Mouse (Mus musculus): ENCODE measurements around the gene Ttc39d. TPM values are rescaled to one million over a fixed set of nuclear protein-coding genes. Genes with fewer than 3 reads are reported as not detected.
"Not testable (repeated sequence)": the region's sequence is repeated elsewhere in the genome, so short reads cannot be mapped to it uniquely, and the experiment has no call there.

The Ttc39d gene
- not detected for total RNA-seq (2021)
- long read RNA-seq, experiment 1, result 0 reads
- long read RNA-seq, experiment 2, result 0 reads

DNA sequence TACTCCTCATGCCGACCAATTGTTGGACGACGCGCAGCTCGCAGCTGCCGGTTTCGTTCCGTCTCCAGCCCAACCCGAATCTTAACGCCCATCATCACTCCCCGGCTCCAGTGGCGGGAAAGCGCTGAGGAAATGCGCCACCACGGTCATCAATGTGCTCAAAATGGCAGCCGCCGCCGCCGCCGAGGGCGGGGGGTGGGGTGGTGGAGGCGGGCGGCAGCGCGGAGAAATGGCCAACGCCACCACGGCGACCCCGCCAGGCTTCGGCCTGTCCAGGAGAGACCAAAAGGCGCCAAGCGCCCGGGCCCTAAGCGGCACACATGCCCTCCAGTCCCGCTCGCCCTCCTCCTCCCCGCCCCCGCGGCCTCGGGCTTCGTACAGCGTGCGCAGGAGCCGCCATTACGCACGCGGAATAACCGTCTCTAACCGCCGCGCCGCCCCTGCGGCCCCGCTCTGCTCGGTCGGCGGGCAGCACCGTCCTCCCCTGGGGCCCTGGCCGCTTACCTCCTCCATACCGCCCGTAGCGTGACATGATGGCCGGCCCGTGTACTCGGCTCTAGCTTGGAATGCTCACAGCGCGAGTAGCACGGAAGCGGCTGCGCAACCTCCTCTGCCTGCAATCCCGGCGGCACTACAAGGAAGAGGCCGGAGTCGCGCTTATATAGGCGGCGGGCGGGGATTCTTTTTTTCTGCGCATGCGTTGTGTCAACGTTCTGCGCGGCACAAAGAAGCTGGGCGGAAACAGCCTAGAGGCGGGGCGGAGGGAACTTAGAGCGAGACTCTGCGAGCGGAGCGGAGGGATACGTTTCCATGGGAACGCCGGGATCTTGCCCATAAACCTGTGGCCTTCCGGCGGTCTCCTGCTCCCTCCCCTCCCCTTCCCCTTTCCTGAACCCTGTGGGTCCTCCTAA lies at the start of gene Ttc39d, which contains the start of gene Srsf7:
Gene Ttc39d, plus strand, starts transcription at position 790 of the 911 bp plus-strand sequence.
Gene Srsf7, minus strand, starts transcription at position 637 of the 911 bp plus-strand sequence.
- peak; percentile 99 for DNase-seq

DNA sequence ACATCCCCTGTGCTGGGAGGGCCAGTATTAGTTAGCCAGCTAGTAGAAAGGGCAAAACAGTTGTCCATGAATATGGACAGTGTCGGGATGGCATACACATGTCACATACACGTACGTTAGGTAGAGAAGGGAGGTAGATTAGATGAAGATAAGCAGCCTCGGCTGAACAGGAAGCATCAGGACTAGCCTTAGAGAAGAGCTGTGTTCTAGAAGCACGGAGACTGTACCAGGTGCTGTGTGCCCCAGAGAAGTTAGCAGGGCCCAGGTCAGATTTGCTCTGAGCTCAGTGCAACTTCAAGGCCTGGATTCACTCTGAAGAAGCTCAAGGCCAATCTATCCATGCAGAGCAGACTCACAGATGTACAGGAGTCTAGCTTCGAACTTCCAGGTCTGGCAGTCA lies 49.8 kb upstream of the Ttc39d start:
- no peak for DNase-seq

DNA sequence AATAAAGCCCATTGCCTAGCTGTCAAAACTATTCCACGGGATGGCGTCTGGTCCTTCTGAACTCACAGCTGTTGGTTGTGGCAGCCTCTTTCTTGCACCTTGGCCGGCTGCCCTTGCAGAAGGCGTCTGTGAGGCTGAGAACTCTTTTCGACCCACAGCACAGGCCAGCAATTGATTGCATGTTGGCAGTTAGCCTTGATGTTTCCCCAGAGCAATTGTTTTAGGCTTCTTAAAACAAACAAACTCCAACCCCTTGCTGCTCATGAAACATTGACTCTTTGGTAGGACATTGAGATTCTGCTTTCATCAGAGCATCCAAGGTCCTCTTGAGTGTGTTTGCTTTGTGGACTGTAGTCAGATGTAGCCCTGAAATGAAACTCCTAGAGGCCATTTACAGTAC lies 46.8 kb upstream of the Ttc39d start:
- DNase-seq, result peak; percentile 78

DNA sequence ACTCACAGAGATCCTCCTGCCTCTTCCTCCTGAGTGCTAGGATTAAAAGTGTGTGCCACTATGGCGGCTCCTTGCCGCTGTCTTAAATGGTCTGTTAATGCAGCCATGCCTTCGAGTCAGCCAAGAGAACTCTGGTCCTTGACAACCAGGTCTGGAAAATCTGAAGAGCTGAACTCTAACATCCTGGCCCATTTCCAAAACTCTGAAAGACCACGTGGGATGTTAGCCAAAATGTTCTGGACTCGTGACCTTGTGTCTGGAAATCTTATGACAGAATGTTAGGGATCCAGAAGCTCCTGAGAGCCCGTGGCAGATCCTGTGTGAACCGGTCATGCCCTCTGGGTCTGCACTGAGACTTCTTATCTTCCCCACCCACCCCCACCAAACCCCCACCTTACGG lies 43.3 kb upstream of the Ttc39d start:
- peak; percentile 25 for DNase-seq

DNA sequence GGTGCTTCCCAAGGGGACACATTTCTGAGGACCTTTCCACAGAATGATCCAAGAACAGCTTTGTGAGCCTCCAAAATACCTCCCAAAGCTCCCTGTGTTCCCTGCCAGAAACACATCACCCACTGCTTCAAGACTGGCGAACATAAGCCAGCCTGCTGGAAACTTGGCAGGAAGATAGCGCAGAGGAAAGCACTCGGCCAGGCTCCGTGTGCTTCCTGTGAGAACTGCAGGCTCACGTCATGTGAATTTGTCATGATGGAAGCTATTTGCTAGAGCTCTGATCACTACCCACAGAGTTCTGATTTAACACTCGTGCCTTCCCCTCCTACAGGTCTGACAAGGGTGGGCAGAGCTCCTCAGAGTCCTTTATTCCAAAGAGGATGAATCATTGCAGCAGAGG lies 41.5 kb upstream of the Ttc39d start:
- DNase-seq, result peak; percentile 57

DNA sequence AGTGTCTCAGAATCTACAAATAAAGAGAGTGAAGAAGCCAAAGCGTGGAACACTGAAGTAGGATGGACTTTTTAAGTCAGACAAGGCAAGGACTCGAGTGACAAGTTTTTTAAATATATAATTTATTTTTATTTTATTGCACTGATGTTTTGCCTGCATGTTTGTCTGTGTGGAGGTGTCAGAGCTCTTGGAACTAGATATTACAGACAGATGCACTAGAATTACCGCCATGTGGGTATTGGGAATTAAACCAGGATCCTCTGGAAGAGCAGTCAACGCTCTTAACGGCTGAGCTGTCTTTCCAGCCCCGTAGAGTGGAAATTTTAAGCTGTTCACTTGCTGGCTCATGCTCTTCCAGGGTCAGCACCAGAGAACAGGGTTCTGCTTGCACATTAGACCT lies 40.9 kb upstream of the Ttc39d start:
- DNase-seq, result no peak

DNA sequence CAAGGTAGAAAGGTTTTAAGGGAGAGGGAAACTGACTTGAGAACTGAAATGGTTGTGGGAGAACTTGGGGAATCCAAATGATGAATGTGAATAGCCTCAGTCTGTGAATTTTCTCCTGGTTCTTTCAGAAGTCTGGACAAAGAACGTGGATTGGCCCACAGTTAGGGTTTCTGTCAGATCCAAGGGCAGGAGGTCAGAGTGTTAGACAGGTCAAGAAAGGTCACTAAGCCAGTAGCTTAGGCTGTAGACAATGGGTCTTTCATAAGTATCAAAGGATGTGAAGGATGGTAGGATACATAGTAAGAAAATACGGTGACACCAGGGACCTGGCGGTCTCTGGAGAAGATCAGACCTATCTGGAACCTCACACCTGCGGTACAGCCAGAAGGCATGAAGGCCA lies 39.8 kb upstream of the Ttc39d start:
- DNase-seq, result no peak

DNA sequence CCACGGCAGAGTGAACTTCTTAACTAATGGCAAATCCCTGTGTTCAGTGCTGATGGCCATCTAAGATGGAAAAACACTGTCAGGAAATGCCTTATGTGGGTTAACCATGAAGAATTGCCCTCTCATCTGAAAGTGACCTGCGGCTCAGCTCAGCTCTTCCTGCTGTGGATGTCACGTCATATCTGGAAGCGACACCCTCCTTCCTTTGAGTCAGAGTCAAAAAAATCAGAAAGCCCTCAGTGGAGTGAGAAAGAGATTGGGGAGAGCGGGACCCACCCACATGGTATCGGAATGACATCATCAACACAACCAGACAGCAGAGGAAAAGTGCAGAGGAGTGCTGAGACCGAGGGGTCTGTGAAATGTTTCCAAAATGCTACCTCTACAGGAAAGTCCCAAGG lies 39.4 kb upstream of the Ttc39d start:
- no peak for DNase-seq

DNA sequence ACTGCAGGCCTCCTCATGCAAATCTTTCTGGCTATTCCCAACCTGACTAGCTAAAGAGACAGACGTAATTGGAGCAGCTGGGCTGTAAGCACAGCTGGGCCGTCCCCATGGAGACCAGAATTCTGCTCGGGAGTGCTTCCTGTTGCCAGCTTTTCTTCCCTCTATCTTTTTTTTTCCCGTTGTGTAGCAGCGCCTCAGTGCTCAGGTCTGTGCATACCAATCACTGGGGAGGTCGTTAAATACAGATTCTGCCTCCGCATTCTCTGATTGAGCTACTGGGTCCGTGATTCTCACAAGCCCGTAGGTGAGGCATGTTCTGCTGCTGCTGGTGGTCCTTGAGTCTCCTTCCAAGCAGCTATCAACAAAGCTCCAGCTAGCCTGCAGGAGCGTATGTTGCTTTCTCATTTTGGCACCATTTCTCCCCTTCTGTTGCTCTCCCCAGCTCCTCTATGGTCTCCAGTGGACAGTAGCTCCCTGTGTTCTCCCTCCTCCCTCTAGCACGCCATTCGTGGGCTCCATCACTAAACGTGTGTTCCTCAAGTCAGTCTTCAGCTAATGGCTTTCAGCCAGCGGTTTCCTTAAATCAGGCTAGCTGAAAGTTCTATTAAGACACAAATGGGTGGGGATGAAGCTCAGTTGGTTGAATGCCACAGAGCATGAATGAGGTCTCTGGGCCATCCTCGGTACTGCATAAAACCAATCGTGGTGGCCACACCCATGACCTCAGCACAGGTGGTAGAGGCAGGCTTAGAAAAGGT lies 38.7 kb upstream of the Ttc39d start:
- DNase-seq, result peak; percentile 34

DNA sequence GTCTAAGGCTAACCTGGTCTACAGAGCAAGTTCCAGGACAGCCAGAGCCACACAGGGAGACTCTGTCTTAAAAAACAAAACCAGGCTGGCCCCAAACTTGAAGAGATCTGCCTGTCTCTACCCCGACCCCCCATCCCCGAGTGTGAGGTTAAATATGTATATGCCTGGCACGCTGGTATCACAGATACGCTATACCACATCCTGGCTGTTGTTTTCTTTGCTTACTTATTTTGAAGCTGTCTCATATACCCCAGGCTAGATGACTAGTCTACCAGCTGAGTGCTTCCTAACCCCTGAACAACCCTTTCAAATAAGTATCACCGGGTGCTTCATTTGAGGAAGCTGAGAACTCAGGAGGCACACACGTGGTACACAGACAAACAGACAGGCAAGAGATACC lies 37.5 kb upstream of the Ttc39d start:
- DNase-seq, result no peak

DNA sequence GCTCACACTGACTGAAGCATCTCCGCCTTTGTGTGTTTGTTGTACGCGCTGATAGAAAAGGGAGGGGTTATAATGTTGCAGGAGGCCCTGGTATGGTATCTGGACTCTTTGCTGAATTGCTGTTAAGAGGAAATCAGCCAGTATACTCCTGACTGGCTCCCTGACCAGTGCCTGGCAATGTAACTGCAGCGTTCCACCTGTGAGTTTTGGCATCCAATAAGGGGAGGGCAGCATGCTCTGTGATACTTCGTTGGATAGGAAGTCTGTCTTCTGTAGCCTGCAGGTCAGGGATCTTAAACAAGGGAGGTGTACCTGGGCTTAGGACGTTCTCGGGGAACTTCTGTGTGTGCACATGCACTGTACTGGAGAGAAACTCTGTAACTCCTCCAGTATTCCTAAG lies 36.3 kb upstream of the Ttc39d start:
- DNase-seq, result no peak

DNA sequence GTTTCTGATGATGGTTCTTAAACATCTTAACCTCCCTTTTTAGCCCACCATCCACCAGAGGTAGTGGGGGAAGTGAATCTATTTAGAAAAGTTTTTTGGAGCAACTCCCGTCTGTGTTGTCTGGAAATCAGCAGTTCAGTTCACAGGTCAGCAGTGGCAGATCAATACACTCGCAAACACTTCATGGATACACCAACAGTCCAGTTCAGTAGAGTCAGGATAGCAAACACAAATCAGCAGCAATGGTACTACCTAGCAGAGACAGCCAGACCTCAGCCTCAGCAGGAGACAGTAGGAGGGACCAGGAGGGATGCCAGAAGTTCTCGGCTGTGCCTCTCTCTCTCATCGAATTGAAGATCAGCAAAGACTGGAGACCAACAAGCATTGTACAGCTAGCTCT lies 35.3 kb upstream of the Ttc39d start:
- no peak for DNase-seq

DNA sequence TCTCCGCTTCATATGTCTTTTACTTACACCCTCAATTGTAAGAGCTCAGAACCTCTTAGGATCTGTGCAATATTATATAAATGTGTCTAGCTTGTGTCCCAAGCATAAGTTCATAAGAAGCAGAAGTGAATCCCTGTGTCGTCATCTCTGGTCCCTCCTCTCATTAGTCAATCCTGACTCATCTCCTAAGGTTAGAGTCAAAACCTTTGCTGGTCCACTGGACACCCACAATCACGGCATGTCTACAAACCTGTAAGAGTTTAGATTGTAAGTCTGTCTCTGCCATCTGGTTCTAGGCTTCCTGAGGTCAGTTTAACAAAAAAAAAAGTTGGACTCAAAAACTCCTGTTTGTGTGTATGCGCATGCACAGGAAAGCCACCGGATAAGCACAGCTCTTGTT lies 34.5 kb upstream of the Ttc39d start:
- no peak for DNase-seq

DNA sequence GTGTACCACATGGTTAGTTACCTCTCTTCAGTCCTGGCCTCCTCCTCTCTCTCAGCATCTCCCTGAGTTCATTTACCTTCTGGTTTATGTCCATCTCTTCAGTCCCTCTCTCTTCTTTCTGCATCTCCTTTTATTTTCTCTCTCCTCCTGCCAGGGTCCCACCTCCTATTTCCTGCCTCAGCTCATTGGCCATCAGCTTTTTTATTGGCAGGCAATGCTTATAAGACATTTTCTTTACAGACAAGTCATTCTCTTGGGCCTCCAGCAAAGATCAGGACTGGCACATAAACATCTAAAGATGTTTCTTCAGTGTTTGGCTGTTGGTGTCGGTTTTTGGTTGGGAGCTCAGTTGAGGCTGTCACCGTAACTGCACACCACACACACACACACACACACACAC lies 33.6 kb upstream of the Ttc39d start:
- no peak for DNase-seq

DNA sequence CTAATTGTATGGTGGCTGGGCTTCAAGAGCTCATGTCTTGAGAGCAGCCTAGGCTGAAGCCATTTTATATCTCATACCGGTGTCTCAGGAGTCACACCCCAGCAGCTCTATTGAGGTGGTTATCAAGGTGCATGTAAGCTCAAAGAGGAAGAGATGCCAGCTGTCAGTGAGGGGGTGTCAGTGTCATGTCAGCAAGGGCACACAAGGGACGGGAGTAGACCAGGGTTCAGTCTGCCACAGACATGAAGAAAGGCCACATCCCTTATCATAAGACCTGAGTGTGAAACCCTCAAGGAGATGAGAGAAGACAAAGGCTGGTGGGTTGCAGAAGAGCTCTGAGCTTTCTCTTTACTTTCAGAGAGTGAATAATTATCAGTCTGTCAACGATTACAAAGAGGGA lies 33.1 kb upstream of the Ttc39d start:
- no peak for DNase-seq

DNA sequence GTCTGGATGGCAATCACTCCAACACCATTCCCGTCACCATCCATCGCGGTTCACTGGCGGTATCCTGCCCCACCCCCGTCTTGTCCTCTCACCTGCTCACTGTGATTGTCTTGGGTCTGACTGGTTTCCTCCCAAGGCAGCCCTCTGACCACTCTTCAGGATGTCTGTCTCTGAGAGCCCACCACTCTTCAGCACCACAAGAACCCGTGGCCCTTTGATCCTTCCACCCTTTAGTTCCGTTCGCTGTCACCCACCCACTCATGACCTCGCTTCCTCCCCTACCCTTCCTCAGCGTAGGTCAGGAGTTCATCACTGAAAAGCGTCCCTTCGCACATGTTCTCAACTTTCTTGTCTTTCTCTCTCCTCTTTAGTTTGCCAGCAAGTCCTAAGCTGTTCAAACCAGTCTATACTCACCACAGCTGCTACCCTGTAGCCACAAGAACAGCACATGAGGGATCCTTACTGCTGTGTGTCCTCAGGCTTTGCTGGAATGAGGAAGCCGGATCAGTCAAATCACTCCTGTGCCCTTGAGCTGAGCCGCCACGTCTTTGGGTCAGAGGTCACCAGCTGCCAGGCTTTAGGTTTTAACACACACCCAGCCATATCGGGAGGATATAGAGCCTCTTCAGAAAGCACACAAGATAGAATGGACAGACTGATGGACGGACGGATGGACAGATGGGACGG lies 32.4 kb upstream of the Ttc39d start:
- no peak for DNase-seq

DNA sequence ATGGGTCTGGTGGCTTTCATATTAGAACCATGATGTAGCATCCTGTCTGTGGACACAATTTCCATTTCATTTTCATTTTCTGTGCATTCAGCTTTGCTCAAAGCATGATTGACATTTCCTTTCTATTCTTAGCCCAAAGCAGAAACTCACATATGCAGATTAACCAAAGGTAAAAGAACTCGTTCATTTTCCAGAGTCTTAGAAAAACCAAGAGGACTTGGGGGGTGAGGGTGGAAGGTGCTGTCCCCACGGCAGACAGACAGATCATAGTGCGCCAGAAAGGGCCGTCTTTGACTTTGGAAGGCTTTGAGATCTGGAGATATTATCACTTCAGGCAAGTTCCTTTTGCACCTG lies 31.9 kb upstream of the Ttc39d start:
- DNase-seq, result no peak

DNA sequence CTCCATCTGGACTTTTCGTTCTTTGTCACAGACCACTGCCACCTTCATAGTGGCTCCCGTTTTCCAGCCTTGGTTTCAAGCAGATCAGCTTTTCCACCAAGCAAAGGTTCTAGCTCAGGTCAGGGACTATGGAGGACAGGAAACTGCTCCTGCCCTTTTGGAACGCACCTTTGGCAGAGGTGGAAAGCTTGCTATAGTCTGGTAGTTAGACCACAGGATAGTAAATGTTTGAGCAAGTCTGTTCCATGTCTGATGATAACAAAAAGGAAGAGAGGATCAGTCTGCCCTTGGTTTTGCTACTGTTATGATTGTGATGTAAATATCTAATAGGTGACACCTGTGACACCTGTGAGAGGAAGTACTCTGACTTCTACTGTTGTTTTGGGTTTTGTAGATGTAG lies 31.3 kb upstream of the Ttc39d start:
- DNase-seq, result no peak

DNA sequence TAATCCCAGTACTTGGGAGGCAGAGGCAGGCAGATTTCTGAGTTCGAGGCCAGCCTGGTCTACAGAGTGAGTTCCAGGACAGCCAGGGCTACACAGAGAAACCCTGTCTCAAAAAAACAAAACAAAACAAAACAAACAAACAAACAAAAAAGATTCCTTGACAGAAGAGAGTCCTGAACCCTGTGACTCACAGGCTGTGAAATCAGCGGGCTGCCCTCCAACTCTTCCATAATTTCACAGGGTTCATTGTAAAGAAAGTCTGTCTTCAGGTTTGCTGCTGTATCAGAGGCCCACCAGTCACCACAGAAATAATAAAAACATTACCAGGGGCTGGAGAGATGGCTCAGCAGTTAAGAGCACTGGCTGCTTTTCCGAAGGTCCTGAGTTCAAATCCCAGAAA lies 28.4 kb upstream of the Ttc39d start:
- DNase-seq, result not testable (repeated sequence)

DNA sequence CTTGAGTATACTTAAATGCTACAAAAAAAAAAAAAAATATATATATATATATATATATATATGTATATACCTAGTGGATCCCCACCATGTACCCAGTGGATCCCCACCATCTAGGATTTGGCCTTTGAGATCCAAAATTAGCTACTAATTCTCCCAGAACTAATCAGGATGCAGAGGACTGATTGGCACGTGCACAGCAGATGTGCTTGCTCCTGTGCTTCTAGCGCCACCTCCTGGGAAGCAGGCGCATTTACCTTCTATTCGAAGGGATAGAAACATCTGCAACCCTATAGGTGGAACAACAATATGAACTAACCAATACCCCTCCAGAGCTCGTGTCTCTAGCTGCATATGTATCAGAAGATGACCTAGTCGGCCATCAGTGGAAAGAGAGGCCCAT lies 27.3 kb upstream of the Ttc39d start:
- peak; percentile 82 for DNase-seq

DNA sequence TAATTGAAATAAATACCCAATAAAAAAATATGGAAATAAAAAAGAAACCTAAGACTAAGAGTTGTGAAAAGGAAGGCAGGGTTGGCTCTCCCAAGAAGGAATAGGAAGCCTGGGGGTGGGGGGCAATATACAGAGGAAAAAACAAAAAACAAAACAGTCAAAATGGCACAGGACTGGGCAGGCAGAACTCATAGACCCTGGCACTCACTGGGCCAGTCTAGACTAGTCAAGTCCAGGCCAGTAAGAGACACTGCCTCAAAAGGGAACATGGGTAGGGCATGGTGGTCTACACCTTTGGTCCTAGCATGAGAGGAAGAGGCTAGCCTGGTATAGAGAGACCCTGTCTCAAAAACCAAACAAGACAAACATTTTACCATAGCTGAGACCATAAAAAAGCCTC lies 26.8 kb upstream of the Ttc39d start:
- no peak for DNase-seq

DNA sequence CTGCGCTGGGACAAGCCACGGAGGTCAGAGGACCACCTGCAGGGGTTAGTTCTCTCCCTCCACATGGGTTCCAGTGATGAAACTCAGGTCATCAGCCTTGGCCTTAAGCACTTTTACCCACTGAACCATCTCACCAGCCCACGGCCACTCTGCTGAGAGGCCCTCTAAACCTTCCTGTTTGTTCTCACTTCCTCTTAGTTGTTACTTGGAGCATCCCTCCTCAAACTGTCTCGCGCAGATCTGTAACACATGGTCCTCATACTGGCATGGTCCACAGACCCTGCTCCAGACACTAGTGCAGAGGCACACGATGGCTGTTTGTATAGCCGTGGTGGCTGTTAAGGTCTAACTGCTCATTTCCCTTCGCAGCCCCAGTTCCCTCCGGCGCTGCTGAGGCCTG lies 23.6 kb upstream of the Ttc39d start:
- no peak for DNase-seq

DNA sequence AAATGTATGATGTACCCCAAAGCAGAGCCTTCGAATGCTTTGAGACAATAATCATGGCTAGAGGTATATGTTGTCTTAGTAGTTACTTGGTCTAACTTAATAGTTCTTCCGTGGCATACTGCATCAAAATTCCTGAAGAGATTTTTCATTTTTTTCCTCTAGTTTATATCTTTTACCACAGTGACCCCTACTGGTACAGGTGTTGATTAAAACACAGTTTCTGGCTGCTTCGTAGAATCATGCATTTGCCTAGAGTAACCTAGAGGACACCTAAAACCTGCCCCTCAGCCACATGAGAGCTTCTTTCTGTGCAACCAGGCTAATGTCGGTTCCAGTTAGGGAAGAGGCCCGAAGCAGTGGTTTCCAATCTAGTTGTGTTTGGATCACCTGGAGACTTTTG lies 14.2 kb upstream of the Ttc39d start:
- DNase-seq, result no peak

Data from adrenal gland, postnatal 10 days (tissue).